Mouse (Mus musculus): ENCODE measurements around the gene Eml1. TPM values are rescaled to one million over a fixed set of nuclear protein-coding genes. Genes with fewer than 3 reads are reported as not detected.

Gene Eml1
- polyA plus RNA-seq, 1 experiment from 2014 or later: 66.7 TPM

DNA sequence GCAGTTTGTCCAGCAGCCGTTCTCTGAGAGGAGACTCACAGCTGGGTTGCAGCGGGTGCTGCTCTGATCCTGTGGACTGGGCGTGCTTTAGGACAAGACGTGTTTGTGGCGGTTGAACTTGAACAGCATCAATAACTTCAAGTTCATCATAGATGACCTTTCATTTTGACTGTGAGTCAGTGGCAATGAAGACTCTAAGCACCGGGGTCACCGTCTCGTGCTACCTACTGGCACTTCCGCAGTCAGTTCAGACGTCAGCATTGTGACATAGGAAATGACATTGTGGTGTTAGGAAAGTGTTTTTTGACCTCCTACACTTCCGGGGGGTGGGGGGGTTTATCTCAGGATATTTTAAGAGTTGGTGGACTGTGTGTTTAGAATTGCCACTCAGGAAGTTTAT, 79.2 kb downstream of the Eml1 start:
- Histone ChIP-seq H3K4me1 (replicated peaks) (peaks cover 42% of the 10 kb centered on the region), H3K36me3 (no peaks in the 10 kb centered on the region), H3K4me3 (replicated peaks) (no peak overlapping the region), H3K9me3 (no peaks in the 10 kb centered on the region), H3K9ac (replicated peaks) (no peak overlapping the region), H3K4me2 (replicated peaks) (no peak overlapping the region), H3K27ac (no peak overlapping the region), H3K27me3 (no peaks in the 10 kb centered on the region)
- 83% methylated on average over 11 of the region's 11 CpGs for WGBS
- no peak for ATAC-seq

DNA sequence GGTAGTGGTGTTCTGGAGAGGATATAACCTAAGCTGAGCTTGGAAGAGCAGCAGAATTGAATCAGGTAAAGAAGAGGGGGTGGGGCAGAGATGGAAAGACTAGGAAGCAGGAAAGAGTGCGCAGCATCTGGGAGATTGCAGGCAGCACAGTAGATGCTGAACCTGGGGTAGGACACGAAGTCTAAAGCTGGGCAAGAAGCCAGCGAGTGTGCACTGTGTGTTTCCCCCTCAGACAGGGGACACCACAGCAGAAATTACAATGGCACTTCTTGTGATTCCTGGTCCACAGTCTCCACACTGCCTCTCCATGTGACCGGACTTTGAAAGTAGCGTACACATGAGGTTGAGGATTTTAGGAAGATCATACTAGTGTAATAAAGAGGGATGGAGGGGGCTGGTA, 79.8 kb downstream of the Eml1 start:
- Histone ChIP-seq H3K9me3 (no peaks in the 10 kb centered on the region), H3K27ac (peak overlapping the region; percentile 51; the same call in 1 of the 2 replicates), H3K9ac (replicated peaks) (no peak overlapping the region)

DNA sequence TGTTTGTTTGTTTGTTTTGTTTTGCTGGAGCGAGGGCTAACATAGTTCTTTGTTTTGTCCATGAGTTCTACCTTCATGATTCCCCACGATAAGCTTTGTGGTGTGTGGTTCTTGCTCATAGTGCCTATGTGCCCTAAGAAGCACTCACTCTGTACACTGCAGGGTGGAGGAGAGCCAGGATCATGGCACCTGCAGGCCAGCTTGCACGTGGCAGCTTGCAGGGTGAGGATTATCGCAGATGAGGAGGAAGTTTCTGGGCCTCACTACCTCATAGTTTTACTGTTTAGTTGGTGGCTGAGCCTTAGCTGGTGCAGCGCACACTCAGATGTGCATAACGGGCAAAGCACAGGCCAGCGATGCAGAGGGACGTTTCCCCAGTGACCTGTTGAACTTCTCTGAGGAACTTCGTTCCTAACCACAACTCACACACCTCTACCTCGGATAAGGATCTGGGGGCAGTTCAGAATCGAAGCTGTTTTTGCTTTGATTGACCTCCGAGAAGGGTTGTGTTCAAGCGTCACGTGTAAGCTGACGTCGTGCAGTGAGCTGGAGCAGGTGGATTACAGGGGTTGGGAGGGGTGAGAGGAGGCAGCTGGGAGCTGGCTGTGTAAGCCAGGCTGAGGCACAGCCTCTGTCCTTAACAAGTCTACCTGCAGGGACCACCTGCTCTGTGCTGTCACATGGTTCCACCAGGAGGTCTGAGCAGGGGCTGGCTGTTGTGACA, 81.6 kb downstream of the Eml1 start:
- WGBS: 55% methylated on average over 16 of the region's 16 CpGs
- Histone ChIP-seq H3K27ac (no peak overlapping the region), H3K27me3 (no peaks in the 10 kb centered on the region)

More for the DNA sequence above, 79.8 kb downstream of the Eml1 start:
- Histone ChIP-seq H3K36me3 (no peaks in the 10 kb centered on the region), H3K27me3 (no peaks in the 10 kb centered on the region), H3K4me2 (replicated peaks) (no peak overlapping the region), H3K4me3 (replicated peaks) (no peak overlapping the region), H3K4me1 (replicated peaks) (peaks cover 37% of the 10 kb centered on the region)
- peak; percentile 37 for ATAC-seq
- WGBS: 78% methylated on average over 5 of the region's 5 CpGs

DNA sequence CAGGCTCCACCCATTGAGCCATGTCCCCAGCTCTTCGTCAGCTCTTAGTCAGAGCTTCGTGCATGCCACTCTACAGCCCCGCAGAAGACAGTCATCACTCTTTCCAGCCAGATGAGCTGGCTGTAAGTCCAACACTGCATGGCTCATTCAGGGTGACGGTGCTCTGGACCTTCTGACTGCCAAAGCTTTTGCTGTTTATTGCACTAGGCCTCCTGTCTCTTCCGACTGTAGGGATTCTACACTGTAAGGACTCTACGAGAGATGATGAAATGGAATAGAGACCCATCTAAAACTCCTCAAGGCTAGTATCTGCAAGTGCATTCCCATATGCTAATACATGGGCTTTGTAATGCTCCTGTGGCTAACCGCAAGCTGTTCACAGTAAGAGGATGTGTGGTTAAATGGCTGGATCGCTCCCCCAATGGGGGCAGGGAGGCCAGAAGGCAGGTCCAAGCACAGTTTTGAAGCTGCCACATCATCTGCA, 82.8 kb downstream of the Eml1 start:
- Histone ChIP-seq H3K4me3 (replicated peaks) (no peak overlapping the region), H3K9ac (replicated peaks) (no peak overlapping the region), H3K27ac (peak overlapping the region; percentile 10; the same call in 1 of the 2 replicates), H3K36me3 (peaks cover under 1% of the 10 kb centered on the region), H3K4me1 (replicated peaks) (peaks cover 37% of the 10 kb centered on the region), H3K4me2 (replicated peaks) (no peak overlapping the region), H3K27me3 (no peaks in the 10 kb centered on the region), H3K9me3 (no peaks in the 10 kb centered on the region)
- 79% methylated on average over 8 of the region's 8 CpGs for WGBS
- no peak for ATAC-seq

More for the DNA sequence above, 81.6 kb downstream of the Eml1 start:
- no peak overlapping the region for H3K9ac ChIP-seq (replicated peaks)
- ATAC-seq: peak; percentile 44; the same call in 1 of the 2 replicates
- H3K4me1 ChIP-seq (replicated peaks): peaks cover 37% of the 10 kb centered on the region
- H3K4me3 ChIP-seq (replicated peaks): no peak overlapping the region
- H3K4me2 ChIP-seq (replicated peaks): no peak overlapping the region
- no peaks in the 10 kb centered on the region for H3K36me3 ChIP-seq
- H3K9me3 ChIP-seq: no peaks in the 10 kb centered on the region

DNA sequence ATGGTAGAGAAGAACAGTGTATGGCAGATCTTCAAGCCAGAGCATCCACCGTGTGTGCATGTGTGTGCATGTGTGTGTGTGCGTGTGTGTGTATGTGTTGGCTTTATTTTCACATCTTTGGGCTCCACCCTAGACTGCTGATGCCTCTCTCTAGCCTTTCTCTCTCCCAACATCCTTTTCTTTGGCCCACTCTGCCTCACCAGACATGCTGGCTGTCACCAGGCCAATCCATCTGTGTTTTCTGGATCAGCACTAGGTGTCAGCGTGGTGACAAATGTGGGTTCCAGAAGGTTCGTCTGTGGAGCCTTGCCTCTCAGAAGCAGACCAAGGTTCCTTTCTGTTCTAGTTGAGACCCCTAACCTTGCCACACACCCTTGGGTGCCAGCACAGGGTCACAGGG, 84.2 kb downstream of the Eml1 start:
- 94% methylated on average over 4 of the region's 4 CpGs for WGBS
- H3K4me1 ChIP-seq (replicated peaks): peaks cover 35% of the 10 kb centered on the region
- H3K36me3 ChIP-seq: peaks cover 4% of the 10 kb centered on the region
- ATAC-seq: no peak
- no peak overlapping the region for H3K9ac ChIP-seq (replicated peaks)
- no peak overlapping the region for H3K4me2 ChIP-seq (replicated peaks)
- H3K4me3 ChIP-seq (replicated peaks): no peak overlapping the region
- H3K9me3 ChIP-seq: no peaks in the 10 kb centered on the region
- no peak overlapping the region for H3K27ac ChIP-seq
- H3K27me3 ChIP-seq: no peaks in the 10 kb centered on the region

DNA sequence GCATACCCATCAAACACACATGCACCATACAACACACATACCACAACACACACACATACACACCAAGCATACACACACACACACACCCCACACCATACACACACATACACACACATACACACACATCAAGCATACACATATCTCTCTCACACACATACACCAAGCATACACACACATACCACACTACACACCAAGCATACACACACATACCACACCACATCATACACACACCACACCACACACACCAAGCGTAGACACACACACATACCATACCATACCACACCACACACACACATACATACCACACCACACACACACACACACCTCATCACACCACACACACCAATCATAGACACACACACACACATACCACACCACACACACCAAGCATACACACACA, 102.1 kb downstream of the Eml1 start:
- Histone ChIP-seq H3K27me3 (no peaks in the 10 kb centered on the region), H3K4me3 (replicated peaks) (no peak overlapping the region), H3K4me2 (replicated peaks) (no peak overlapping the region), H3K27ac (no peak overlapping the region), H3K4me1 (replicated peaks) (no peaks in the 10 kb centered on the region), H3K9me3 (no peaks in the 10 kb centered on the region; the same call in 1 of the 2 replicates), H3K9ac (replicated peaks) (no peak overlapping the region), H3K36me3 (peaks cover 45% of the 10 kb centered on the region)
- no peak for ATAC-seq
- WGBS: 89% methylated on average over 1 of the region's 1 CpGs

DNA sequence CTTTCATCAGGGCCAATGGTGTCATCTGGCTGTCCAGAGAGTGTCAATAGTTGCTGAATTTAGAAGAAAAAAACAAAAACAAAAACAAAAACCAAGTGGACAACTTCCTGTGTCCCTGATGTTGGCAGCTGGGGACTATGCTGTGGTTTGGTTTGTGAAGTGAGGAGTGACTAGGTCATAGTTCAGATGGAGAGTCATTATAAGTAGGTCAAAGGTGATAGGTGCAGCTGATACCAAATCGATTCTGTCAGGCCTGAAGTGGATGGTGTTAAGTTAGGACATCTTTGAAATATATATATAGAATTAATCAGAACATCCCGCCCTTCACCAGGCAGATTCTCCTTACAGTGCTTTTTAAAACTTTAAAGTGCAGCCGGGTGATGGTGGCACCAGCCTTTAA, 103.7 kb downstream of the Eml1 start:
- no peaks in the 10 kb centered on the region; the same call in 1 of the 2 replicates for H3K9me3 ChIP-seq
- H3K9ac ChIP-seq (replicated peaks): no peak overlapping the region
- H3K27ac ChIP-seq: no peak overlapping the region
- WGBS: 86% methylated on average over 3 of the region's 3 CpGs
- H3K4me2 ChIP-seq (replicated peaks): no peak overlapping the region
- H3K4me3 ChIP-seq (replicated peaks): no peak overlapping the region
- no peaks in the 10 kb centered on the region for H3K27me3 ChIP-seq
- H3K36me3 ChIP-seq: peaks cover 40% of the 10 kb centered on the region
- ATAC-seq: no peak
- H3K4me1 ChIP-seq (replicated peaks): no peaks in the 10 kb centered on the region

DNA sequence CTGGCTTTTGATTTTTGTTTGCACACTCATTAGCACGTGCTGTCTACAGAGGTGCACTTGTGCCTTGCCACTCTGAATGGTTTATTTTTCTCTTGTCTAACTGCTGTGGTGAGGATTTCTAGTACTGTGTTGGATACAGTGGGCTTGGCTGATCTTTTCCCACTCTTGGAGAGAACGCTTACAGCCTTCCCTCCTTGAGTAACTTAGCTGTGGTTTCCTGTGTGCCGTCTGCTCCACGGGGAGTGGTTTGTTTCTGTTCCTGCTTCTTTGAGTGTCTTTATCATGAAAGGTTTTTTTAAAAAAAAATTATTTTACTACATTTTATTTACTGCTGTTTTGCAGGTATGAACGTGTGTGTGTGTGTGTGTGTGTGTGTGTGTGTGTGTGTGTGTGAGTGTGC, 108.0 kb downstream of the Eml1 start:
- Histone ChIP-seq H3K4me2 (replicated peaks) (no peak overlapping the region), H3K27ac (no peak overlapping the region), H3K9ac (replicated peaks) (no peak overlapping the region), H3K9me3 (no peaks in the 10 kb centered on the region; the same call in 1 of the 2 replicates), H3K27me3 (no peaks in the 10 kb centered on the region), H3K4me3 (replicated peaks) (no peak overlapping the region), H3K4me1 (replicated peaks) (peaks cover 40% of the 10 kb centered on the region), H3K36me3 (peaks cover 21% of the 10 kb centered on the region)
- ATAC-seq: no peak
- WGBS: 79% methylated on average over 5 of the region's 5 CpGs

DNA sequence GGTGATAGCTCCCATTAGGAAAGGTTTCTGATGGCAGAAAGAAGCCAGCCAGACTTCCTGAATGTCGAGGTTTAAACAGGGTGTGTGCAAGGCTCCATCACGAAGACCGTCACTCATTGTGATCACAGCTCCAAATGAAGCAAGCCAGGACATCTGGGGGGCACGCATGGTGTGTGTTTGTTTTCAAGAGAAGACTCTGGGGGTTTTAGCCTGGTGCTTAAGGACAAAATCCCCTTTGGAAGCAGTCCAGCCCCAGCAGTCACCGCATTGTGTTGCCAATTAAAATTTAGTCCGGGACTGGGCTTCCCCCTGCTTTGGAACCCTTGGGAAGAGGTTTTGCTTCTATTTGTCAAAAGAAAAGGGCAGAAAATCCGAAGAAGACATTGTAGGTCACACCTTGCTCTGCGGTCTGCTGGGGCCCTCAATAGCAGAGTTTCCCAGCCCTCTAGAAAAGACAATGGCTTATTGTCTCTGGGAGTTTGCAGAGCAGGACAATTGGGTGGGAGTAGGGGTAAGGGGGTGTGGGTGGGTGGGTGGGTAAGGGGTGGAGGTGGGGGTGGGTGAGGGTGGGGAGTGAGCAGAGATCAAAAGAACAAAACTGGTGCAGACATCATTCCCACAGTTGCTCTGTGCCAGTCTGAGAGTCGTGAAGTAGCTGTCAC, 110.1 kb downstream of the Eml1 start:
- WGBS: under 1% methylated on average over 9 of the region's 9 CpGs
- Histone ChIP-seq H3K4me2 (replicated peaks) (peak overlapping the region; percentile 14; the same call in 1 of the 2 replicates), H3K27me3 (no peaks in the 10 kb centered on the region), H3K4me3 (replicated peaks) (no peak overlapping the region), H3K36me3 (peaks cover 11% of the 10 kb centered on the region), H3K27ac (peak overlapping the region; percentile 59), H3K4me1 (replicated peaks) (peaks cover 48% of the 10 kb centered on the region), H3K9me3 (no peaks in the 10 kb centered on the region; the same call in 1 of the 2 replicates), H3K9ac (replicated peaks) (no peak overlapping the region)
- ATAC-seq: peak; percentile 71

DNA sequence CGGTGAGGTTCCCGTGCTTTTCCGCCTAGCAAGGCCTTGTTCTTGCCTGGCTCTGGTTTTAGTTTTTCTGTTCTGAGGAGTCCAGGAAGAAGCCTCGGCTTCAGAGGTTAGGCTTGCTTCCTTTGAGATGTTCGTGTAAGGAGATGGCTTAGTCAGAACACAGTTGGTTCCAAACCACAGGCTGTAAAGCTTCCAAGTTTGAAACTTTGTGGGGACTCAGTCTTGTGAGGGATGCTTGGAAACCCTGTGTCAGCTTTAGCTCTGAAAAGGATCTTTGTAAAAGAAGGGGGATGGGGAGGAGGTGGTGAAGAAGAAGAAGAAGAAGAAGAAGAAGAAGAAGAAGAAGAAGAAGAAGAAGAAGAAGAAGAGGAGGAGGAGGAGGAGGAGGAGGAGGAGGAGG, 118.3 kb downstream of the Eml1 start:
- peaks cover 39% of the 10 kb centered on the region for H3K4me1 ChIP-seq (replicated peaks)
- H3K9me3 ChIP-seq: no peaks in the 10 kb centered on the region
- WGBS: 88% methylated on average over 5 of the region's 5 CpGs
- H3K27me3 ChIP-seq: no peaks in the 10 kb centered on the region
- no peak for ATAC-seq
- no peak overlapping the region for H3K27ac ChIP-seq
- no peak overlapping the region for H3K4me2 ChIP-seq (replicated peaks)
- no peaks in the 10 kb centered on the region for H3K36me3 ChIP-seq
- H3K4me3 ChIP-seq (replicated peaks): no peak overlapping the region
- H3K9ac ChIP-seq (replicated peaks): no peak overlapping the region

DNA sequence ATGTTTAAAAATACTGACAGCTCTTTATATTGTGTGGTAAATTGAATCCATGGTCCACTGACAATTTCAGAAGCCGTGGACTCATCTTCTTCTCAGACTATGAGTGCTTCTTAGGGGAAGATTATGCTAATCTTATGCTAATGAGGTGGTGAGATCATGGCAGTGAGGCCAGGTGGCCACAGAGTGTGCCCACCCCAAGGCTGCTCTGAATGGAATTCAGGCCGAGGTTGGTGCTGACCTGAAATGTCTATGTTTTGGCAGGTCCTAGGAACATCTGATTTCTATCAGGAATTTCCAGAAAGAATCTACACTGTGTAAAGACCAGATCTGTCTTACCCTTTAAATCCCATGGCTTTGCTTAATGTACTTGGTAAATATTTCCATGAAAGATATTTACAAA, 119.0 kb downstream of the Eml1 start:
- H3K36me3 ChIP-seq: no peaks in the 10 kb centered on the region
- peaks cover 41% of the 10 kb centered on the region for H3K4me1 ChIP-seq (replicated peaks)
- no peak overlapping the region for H3K27ac ChIP-seq
- 18% methylated on average over 2 of the region's 2 CpGs for WGBS
- H3K27me3 ChIP-seq: no peaks in the 10 kb centered on the region
- no peak overlapping the region for H3K4me2 ChIP-seq (replicated peaks)
- H3K9ac ChIP-seq (replicated peaks): no peak overlapping the region
- no peaks in the 10 kb centered on the region for H3K9me3 ChIP-seq
- H3K4me3 ChIP-seq (replicated peaks): no peak overlapping the region
- ATAC-seq: peak; percentile 55; the same call in 1 of the 2 replicates

DNA sequence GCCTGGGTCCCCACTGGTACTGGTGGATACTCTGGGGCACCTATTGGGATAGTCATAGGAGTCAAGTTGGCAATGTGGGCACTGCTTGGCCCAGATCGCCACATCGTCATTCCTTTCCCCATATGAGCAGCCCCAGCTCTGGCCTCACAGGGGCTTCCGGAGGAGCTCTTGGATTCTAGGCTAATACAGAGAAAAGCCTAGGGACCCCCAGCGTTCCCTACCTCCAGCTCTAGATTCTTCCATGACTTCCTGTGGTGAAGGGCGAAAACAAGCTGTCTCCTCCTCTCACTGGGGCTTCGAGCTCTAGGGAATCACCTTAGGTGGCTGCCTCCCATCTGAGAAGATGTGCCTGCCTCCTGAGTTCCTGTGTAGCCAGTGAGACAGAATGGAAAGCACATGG, 119.6 kb downstream of the Eml1 start:
- ATAC-seq: no peak
- H3K4me1 ChIP-seq (replicated peaks): peaks cover 44% of the 10 kb centered on the region

More for the DNA sequence above, 119.6 kb downstream of the Eml1 start:
- whole genome bisulfite sequencing: 89% methylated on average over 6 of the region's 6 CpGs
- no peaks in the 10 kb centered on the region for H3K36me3 ChIP-seq
- no peak overlapping the region; the same call in 1 of the 2 replicates for H3K9ac ChIP-seq (replicated peaks)
- no peaks in the 10 kb centered on the region for H3K9me3 ChIP-seq
- no peak overlapping the region for H3K4me3 ChIP-seq (replicated peaks)
- H3K4me2 ChIP-seq (replicated peaks): no peak overlapping the region
- no peaks in the 10 kb centered on the region for H3K27me3 ChIP-seq
- H3K27ac ChIP-seq: 0 out of 2 replicates have a peak overlapping the region, but pooled peaks have one; percentile 19
